Mouse (Mus musculus): ENCODE data around the gene Efcab5. TPM values are rescaled to one million over a fixed set of nuclear protein-coding genes. Genes with fewer than 3 reads are reported as not detected.

The Efcab5 gene
- total RNA-seq (2021) = under 1 TPM; 0.41 to 0.76 TPM

DNA sequence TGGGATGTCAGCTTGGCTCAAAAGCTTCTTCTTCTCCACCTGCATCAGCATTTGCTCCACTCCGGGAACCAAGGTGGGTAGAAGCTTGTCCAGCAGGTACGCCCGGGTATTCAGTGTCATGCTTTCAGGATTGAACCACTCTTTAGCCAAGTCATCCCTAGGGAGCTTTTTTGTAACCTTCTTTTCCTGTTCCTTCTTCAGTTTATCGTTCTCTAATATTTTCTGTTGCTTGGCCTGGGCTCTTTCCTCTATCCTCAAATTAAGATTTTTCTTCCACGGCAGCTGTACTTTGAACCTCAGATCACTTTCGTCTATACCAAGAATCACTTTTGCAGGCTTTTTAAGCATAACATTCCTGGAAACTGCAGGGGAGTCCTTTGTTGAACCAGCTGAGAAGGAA lies at the start of gene Efcab5:
Gene Efcab5 (minus strand): TSS at position 101 of the 400 bp plus-strand sequence.
- DNase-seq = no peak

DNA sequence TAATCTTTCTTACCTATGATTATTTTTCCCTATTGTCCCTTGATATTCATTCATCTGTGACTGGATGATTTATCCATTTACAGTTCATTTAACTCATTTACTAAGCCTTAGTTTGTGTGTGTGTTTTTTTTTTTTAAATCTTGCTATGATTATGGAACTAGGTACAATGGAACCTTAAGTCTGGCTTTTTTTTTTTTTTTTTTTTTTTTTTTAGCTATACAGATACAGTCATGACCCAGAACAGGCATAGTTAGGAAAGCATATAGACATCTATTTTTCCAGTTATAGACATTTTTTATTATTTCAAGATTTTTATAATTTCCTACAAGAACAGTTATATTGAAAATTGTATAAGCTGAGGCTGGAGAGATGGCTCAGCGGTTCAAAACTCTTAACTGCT lies 46.5 kb upstream of the Efcab5 start:
- DNase-seq = no peak

DNA sequence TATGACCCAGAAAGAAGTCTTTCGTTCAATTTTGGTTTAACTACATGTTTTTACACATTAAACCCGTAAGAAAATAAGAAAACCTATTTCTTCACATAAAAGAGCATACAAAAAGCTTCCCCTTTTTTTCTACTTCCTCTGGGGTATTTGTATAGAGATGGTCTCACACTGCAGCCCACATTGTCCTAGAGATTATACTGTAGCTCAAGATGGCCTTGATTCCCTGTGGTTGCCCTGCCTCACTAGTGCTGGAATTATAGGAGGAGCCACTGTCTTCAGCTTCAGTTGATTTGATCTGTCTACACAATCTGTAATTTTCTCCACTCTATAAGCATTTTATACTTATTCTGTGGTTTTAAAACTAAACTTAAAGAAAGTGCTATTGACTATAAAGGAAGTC lies 42.7 kb upstream of the Efcab5 start:
- DNase-seq = no peak

DNA sequence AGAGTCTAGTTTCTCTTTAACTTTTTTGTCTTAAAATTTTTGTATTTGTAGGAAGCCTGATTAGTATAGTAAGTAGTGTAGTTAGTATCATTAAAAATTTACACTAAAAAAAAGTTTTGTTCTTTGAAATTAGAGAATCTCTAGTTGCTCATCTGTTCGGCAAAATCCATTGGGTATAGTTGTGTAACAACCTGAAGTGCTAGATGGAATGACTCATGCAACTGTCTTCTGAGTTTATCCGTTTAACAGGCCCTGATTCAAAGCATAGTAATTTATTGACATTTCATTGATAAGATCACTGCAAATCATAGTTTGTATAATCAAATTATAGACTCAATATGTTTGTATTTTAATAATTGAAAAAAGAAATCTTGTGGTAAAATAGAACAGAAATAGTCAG lies 42.0 kb upstream of the Efcab5 start:
- no peak for DNase-seq

DNA sequence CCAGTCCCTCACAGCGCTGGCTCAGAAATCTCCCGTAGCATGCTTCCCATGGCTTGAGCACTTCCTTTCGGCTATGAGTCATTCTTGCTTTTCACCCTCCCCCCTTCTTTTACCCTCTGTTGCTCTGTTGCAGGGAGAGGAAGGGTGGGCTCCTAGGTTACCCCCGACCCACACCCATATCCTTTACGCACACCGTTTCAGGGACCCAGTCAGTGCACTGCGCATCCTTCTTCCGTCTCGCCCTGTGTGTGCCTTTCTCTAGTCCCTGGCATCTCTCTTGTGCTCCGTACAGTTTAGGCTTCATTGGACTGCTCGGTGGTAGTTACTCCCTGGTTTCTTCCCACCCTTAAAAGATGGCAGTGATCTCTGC lies 28.0 kb upstream of the Efcab5 start:
- DNase-seq = no peak

DNA sequence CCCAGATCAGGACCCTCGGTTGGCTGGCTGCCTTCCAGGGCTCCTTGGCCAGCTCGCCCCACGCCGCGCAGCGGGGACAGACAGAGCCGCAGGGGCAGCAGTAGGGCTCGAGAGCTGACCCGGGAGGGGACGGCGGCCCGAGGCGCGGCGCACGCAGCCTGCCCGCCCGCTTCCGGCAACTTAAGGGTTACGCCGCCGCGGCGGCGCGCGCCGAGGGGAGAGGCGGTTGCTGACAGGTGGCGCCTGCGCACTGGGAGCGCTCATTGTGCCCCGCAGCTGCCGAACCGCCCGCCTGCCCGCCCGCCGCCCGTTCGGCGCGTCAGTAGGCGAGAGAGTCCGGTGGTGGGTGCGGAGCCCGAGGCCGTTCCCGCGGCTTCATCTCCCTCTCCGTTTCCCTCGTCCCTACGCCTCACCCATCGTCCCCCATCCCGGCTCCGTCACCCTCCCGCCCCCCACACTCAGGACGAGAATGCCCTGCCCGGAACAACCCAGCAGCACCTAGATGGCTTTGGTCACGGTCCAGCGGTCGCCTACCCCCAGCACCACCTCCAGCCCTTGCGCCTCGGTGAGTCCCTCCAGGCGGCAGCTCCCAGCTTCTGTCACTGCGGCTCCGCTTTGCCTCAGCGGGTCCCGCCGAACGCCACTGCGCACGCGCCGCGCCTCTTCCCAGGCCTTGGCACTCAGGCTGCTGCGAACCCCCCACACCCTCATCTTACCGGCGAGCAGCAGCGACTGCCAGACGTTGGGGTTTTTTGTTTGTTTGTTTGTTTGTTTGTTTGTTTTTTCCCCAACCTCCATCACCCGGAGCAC lies 27.4 kb upstream of the Efcab5 start, which contains the start of gene Ssh2:
Gene Ssh2 (plus strand): TSS at position 337 of the 810 bp plus-strand sequence.
- DNase-seq = peak; percentile 85

DNA sequence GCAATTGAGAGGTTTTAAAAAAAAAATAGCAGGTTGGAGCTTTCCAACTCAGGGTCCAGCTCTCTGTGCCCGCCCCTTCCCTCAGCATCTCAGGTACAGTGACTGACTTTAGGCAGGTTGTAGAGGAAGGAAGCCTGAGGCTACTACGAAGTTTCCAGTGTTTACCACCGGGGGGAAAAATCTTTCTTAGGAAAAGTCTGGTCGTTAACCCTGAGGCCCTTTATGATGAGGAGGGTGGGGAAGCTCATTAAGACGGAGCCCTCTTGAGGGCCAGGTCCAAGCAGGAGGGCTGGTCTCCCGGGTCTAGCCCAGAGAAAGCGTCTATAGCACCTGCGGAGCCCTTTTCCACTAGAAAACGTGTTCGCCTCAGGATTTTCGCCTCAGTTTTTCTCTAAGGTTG lies 26.7 kb upstream of the Efcab5 start:
- DNase-seq = no peak

DNA sequence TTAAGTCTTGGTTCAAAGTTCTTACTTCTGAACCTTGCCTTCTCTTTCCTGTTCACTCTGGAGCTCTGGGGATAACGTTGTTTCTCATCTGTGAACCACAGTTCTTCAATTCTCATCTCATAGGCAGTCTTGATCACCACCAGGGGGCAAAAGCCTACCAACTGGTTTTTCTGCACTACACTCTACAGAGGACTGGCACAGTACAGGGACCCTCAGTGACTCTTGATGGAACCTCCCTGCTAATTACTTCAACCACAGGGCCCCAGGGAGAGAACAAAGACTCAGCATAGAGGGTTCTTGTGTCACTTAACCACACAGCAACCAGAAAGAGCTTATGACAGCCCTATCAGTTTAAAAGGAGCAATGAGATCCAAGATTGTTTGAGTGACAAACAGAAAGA lies 26.0 kb upstream of the Efcab5 start:
- peak; percentile 69 for DNase-seq

DNA sequence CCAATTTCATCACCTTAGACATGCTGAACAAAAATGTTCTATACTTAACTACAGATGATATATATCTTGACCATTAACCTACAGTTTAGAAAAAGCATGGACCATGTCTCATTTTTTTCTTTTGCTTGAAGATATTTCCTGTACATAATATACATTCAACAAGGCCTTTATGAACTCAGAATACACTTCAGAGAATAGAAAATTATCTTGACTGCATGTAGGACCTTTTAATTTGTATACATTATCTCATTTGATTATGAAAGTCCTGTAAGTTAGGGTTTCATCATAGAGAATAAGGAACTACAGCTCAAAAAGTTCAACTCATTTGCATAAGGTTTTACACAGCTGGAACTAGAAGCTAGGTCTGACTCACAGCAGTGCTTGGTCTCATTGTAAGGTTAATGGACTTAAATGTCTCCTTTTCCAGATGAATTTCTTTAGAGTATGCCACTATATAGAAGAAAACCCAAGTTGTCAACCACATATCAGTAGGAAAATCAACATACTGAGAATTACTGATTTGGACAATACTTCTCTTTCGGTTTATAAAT lies 25.4 kb upstream of the Efcab5 start:
- DNase-seq = no peak

DNA sequence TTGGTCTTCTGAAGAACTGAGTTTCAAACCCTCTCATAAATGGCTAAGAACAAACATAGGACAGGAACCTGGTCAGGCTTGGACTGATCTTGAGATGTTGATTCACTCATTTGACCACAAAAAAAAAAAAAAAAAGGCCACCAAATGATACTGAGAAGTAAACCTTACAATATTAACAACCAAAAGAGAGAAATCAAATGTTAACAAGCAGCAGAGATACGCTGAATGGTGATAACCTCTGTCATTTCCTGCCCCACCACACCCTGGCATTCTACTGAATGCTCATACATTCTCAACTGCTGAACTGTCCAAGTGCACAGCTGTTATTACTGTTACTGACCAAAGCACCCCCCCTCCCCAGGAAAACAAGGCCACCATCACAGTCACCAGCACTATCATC lies 11.9 kb upstream of the Efcab5 start:
- no peak for DNase-seq

DNA sequence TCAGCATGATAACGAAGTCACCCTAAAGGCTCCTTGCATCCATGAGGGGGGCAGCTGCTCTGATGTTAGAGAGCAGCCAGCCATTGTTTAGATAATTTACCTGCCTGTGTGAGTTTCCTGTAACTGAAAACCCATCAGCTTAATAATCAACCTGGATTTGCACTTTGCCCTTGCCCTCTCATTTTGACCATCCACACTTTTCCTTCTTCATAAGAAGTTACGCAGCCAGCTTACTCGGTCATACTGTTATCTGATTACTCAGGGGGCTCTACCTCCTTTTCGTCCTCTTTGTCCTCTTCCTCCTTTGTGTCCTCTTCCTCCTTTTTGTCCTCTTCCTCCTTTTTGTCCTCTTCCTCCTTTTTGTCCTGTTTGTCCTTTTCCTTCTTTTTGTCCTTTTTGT lies 10.9 kb upstream of the Efcab5 start:
- DNase-seq = no peak

DNA sequence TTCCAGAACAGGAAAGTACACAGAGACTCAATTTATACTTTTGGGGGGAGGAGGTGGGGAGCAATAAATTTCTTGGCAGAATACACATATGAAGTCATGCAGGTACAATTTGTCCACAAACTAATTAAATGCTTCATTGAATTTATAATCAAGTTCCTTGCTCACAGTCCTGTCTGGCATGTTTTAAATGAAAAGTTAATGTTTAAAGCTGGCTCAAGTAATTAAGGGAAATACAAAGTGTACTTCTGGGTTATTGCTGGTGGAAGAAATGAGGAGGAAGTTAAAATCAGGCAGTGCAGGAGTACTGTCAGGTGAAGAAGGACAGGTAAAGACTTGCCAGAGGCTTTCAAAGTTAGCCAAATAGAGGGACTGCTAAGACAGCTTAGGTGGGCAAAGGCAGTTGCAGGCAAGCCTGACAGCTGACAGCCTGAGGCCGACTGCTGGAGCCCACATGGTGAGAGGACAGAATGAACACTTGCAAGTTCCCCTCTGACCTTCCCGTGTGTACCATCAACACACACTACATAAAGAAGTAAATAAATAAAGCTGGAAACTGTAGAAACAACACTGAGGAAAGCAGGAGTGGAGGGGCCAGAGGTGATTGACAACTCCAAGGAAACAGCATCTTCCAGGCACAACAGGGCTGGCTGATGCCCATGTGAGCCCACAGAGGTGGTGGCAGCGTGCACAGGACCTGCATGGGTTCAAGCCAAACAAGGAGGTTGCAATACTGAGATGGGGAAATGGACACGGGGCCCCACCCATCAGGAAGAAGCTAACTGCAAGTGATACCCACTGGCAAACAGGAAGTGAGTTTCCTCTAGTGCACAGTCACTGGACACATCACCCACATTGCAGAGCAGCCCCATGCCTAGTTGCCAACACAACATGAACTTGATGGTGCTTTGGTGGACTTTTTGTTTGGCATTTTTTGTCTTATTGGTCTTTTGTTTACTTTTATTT lies 7.7 kb upstream of the Efcab5 start:
- DNase-seq = no peak

DNA sequence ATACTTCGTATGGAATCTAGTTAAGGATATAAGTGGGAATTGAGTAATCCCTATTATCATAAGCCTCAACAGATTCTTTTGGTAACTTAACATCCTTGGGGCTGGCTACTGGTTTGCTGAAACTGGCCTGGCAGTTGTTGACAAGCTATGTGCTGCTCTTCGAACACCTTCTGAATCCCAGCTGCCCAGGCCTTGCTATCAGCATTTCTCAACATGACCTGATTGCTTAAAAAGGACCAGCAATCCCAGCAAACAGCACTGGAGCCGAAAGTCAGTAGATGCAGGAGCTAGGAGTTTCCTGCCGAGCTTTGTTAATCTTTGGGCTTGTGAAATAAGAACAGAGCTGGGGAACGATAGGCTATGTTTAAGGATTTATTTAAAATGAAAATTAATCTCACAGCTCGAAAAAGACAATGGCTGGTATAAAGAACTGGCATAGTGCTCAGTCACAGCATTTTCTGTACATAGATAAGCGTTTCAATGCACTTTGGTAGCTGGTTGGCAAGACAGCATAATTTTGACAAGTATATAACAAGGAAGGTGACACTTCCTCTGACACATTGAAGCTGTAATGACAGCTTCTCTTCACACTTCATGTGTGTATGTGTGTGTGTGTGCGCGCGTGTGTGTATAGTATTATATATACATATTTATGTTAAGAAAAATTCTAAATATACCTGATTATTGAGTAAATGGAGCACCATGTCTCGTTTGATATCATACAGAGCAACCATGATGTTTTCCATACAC lies 6.8 kb upstream of the Efcab5 start:
- DNase-seq = peak; percentile 35

DNA sequence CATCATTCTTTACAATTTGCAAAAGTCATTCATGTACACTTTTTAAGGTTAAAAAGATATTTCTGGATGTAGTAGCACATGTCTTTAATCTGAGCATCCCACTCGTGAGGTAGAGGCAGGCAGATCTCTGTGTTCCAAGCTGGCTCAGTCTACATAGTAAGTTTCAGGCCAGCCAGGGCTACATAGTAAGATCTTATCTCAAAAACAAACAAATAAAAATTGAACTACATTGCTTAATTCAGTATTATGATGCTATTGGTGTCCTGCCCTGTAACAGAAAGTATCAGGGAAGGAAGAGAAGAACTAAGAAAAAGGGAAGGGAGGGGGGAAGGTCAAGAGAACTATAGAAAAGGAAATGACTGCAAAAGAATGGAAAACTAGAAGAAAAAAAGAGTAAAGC lies 6.0 kb upstream of the Efcab5 start:
- no peak for DNase-seq

DNA sequence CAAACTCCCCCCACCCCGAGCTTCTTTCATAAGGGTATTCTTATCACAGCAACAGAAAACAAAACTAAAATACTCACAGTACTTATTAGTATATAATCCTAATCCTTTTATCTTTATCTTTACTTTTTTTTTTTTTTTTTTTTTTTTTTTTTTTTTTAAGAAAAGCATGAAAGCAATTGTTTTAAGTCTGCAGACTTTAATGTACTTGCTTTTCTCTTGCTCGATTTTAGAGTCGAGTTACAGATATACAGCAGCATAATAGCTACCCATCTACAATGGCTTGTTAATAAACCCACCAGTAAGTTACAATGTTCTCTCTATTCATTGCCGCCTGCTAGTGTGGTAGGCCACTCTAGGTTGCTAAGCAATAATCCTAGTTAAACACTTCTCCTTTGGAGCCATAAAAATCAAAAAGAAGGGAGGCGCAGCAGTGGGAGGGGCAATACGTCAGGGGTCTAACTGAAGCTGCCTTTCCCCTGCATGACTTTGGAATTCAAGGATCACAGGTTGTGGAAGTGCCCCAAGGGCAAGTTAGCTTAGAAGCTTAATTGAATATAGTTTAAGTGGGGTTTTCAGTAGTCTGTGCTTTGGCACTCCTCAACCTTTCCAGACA lies 5.3 kb upstream of the Efcab5 start:
- DNase-seq = peak; percentile 13

DNA sequence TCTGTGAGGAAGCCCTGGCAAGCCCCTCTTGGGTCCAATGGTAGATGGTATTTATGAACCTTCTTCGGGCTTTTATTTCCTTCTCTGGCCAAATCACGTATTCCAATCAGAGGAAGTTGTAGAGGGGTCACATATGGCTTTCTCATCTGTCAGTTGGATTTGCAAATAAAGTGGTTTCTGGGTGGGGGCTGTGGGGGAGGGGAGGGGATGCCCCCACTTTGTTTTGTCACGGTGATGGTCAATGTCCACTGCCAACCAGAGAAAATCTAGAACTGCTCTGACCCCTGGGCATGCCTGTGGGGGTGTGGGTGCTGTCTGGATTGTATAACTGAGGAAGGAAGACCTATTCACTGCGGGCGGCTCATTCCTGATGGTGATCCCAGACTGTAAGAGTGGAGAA lies 4.6 kb upstream of the Efcab5 start:
- no peak for DNase-seq

DNA sequence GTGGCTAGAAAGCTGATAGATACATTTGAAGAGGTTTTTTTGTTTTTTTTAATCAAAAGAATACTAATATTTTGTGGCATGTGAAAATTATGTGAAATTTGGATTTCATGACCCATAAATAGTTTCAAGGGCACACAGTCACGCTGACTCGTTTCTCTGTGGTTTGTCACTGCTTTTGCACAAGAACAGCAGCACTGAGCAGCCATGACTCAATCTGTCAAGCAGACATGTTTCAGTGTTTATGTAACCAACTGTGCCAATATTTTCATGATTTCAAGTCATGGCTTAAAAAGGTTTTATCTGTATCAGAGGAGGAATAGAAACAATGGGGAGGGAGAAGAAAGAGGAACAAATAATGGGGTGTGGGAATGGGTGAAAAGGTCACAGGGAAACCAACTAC lies 3.8 kb downstream of the Efcab5 start:
- no peak for DNase-seq

DNA sequence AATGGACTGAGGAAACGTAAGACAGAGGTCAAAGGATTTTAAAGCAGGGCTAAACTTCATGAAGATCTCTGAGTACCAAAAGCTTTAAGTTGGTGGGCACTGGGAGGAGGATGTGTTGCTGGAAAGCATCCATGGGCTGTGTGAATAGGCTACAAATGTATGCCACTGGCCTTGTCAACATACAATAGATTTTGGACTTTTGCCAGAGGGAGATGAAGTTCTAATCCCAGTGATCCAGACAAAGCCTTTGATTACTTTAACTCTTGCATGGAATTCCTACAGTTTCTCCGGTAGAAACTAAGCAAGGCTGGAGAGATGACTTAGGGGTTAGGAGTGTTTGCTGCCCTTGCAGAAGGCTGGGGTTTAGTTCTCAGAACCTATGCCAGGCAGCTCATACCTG lies 6.2 kb downstream of the Efcab5 start:
- DNase-seq = no peak

DNA sequence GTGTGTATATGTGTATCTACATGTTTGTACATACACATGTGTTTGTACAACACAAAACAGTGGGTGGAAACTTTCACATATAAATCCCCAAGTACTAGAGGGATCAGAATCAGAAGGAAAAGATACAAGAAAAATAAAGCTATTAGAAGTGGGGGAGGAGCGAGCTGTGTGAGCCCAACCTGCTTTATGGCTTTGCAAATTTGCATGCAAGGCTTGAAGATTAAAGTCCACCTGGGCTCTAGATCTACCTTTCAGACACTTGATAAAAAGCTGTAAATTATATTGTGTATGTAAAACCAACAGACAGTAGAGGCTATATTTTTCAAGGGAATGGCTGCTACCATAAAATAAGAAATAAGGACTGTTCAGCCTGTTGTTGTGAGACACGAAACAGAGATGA lies 6.7 kb downstream of the Efcab5 start:
- DNase-seq = no peak

DNA sequence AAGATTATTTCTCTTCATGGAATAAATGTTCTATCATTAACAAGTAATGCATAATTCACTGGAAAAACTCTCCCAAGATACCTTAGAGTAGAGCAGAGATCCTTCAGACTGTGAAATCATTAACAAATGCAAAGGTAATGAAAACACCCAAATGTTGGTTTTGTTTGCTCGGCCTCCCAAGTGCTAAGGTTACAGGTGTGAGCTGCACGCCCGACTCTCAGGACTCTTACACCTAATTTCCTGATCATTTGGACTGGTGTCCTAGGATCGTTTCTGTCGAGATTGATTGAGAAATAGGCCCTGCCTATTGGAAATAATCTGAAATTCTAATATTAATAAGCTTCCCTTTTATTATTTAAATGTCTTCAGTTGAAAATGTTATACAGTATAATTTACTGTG lies 7.2 kb downstream of the Efcab5 start:
- DNase-seq = no peak

DNA sequence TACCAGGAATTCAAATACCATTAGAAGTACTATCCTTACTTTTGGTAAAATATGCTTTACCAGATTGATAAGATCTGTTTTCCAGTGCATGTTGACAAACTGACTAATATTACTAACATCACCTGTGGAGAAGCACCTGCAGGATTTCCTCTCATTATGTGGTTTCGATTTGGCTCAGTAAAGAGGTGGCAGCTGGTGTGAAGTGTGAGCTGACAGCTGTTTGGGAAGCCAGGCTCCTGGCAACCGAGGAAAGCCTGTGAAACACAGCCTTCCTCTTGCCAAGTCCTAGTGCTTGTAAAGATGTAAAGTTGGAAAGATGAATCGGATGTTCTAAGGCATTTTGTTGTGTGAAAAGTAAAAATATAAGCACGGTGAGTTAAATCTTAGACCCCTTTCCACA lies 7.9 kb downstream of the Efcab5 start:
- DNase-seq = peak; percentile 20

DNA sequence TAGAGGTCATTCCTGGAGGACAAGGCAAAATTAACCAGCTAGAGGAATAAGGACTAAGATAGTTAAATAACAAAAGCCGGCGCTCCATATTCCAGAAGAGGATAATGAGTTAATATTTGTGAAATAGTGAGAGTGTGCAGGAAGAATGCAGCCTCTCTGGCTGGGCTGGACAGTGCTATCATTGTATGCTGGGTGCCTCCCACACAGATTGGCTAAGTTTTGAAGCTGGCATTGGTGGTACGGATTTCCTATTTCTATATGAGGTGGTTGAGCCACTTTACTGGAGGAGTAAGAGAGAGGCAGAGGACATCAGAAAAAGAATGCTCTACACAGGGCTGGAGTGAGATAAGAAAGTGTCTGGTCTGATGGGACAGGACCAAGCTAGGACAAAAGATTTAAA lies 9.0 kb downstream of the Efcab5 start:
- no peak for DNase-seq

Measured in heart, postnatal 4 days (tissue).